Mouse (Mus musculus): ENCODE results near the gene Nacad.

The Nacad gene

DNA sequence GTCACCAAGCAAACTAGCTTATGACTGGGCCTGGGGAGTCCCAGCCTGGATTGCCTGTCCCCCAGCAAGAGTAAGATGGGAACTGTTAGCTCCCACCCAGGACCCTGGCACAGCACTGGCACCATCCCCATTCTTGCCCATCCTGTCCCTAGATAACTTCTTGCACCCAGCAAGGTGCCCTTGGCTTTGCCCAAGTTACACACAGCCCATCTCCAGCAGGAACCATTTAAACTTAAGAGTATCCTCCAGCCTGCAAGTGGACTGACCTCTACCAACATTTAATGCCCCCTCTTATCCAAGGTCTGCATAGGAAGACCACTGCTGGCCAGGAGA is 1.3 kb downstream of the Nacad start:
- intact Hi-C loops (cut with DNase I), result no loop called here

GRCm38 (mm10) chr11:6603887-6604603 is 1.8 kb downstream of the Nacad start:
- intact Hi-C loops (cut with DNase I), result no loop called here

DNA sequence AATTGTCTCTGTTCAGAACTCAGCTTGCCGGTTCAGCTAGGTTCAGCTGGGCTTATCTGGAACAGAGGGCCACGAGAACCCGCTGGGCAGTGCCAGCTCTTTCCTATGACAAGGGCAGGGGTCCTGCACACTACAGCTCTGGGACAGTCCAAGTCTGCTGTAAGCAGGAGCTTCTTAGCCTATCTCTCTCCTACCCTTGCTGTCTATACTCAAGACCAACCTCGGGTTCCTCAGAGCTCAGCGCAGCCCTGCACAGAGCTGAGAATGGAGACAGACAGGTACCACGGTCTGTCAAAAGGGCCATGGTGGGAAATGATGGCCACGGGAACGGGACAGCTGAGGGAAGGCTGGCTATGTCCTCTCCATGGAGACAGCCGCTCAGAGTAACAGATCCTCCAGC is 2.6 kb downstream of the Nacad start:
- intact Hi-C loops (cut with DNase I), result no loop called here

GRCm38 (mm10) chr11:6602662-6603061 is 3.2 kb downstream of the Nacad start:
- intact Hi-C loops (cut with DNase I), result no loop called here

GRCm38 (mm10) chr11:6601649-6602480 is 4.0 kb downstream of the Nacad start:
- intact Hi-C loops (cut with DNase I), result no loop called here

- intact Hi-C loops (cut with DNase I), result no loop called here
Measured at GRCm38 (mm10) chr11:6600284-6600944, 5.4 kb downstream of the Nacad start.

GRCm38 (mm10) chr11:6599831-6600230 is 6.0 kb downstream of the Nacad start:
- intact Hi-C loops (cut with DNase I), result no loop called here

GRCm38 (mm10) chr11:6599011-6599681 is 6.7 kb downstream of the Nacad start:
- intact Hi-C loops (cut with DNase I), result no loop called here

DNA sequence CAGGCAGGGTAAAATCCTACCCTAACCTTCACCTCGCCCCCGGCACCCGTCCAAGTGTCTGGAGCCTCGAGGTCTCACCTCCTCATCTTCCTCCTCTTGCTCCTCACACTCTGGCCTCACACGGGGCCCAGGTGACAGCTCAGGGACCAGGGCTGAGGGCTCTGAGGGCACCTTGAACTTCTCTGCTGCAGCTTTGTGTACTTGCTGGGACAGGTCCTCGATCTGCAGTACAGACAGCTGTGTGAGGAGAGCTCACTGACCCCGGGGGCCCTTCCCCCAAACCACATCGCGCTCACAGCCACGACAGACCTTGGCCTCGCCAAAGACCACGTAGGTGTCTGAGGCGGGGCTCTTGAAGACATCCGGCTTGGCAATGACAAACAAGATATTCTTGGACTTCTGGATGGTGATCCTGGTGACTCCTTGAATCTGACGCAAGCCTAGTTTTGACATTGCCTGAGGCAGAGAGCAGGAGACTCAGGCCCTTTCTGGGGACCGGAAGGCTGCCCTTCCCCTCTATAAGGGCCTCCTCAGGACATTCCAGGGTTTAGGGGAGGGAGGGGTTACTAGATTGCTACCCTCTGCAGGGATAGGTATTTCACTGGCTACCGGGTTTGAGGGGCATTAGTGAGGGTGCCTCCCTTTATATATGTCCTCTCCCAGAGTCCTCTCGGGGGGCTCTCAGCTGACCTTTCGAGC is 7.5 kb downstream of the Nacad start:
- intact Hi-C loops (cut with DNase I), result no loop called here

GRCm38 (mm10) chr11:6597523-6597922 is 8.3 kb downstream of the Nacad start:
- intact Hi-C loops (cut with DNase I), result no loop called here

- intact Hi-C loops (cut with DNase I), result no loop called here
Measured at GRCm38 (mm10) chr11:6596616-6597015, 9.2 kb downstream of the Nacad start.

DNA sequence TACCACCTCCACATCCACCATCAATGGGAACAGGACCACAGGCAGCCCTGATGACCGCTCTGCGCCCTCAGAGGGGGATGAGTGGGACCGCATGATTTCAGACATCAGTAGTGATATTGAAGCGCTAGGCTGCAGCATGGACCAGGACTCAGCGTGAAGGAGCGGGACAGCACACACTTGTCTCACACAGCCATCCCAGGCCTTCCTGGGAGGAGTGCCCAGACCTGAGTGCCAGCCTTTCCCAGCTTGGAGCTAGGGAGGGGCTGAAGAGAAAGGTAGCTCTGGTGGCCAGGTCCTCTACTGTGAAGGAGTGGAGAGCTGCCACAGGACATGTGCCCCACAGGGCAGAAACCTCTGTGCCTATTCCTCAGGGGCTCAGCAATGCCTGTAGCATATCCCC is 9.6 kb downstream of the Nacad start:
- intact Hi-C loops (cut with DNase I), result no loop called here

DNA sequence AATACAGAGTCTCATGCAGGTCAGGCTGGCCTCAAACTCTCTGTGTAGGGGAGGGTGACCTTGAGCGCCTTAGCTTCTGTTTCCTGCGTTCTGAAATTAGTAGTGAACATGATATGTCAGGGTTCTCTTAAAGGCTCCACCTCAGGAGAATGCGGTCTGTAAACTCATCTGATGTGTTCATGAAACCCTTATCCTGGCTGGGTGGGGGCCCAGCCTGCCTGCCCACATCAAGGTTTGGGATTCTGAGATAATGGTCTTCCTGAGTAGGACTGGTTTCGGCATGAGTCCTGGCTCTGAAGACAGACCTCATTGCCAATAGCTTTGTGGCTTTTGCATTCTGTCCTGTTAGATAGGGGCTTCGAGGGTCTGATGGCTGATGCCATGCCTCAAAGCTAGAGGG is 10.5 kb downstream of the Nacad start:
- intact Hi-C loops (cut with DNase I), result no loop called here

GRCm38 (mm10) chr11:6594845-6595244 is 11.0 kb downstream of the Nacad start:
- intact Hi-C loops (cut with DNase I), result no loop called here

- intact Hi-C loops (cut with DNase I), result no loop called here
Measured at GRCm38 (mm10) chr11:6593406-6593805, 12.4 kb downstream of the Nacad start.

DNA sequence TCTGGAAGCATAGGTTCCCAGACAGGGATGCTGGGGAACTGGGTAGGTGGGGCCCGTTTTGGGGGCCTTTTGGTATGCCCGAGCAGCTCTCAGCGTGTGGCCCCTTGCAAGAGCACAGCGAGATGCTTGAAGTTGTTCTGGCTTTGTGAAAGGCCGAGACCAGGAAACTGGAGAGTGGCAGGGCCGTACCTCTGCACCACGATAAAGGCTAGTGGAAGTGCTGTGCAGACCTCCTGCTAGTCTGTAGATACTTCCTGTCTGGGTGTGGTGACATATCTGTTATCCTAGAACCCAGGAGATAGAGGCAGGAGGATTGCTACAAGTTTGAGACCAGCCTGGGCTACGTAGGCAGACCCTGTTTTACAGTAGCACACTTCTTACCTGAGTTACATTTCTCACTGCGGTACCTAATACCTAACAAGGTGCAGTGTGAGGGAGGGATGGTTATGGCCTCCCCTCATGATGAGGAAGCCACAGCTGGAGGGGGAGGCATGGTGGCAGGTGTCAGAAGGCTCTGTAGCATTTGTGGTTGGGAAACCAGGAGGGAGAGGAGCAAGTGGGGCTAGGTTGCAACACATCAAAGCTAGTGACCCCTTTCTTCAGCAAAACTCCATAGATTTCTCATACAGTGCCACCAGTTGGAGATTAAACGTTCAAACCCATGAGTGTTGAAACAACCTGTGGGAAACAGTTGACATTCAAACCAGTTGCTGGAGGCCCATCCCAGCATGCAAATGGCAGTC is 14.7 kb downstream of the Nacad start:
- intact Hi-C loops (cut with DNase I), result no loop called here

DNA sequence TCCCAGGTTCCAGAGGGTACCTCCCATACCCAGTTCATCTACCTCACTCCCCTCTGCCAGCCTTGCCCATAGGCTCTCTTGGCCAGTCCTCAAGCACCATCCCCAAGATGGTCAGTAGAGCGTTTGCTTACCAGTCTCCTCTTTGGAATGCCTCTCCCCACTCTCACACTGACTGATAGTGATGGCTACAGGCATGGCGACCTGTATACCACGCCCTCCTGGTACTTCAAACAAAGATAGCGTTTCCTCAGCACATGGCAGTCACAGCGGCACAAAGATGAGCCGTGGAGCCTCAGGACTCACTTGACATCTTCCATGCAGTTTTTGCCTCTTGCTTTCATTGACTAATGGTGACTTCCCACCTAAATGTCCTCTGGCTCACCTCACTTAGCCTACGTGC is 16.0 kb downstream of the Nacad start:
- intact Hi-C loops (cut with DNase I), result no loop called here

DNA sequence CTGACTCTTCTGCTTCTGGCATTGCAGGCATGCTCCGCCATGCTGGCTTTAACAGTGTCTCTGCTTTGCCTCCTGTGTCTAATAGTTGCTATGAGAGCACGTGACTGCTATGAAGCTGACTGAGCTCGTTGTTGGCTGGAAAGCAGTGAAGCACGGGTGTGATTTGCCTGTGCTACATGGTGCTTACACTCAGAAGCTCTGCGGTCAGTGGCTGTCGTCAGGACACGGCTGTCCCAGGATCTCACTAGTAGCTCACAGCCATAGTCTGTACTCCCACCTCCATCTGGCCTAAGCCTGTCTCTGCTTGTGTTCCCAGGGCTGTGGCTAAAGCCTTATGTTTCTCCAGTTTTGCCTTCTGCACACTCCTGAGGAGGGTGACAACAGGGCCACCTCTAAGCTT is 17.6 kb downstream of the Nacad start:
- intact Hi-C loops (cut with DNase I), result no loop called here

- intact Hi-C loops (cut with DNase I), result no loop called here
Measured at GRCm38 (mm10) chr11:6587249-6587940, 18.5 kb downstream of the Nacad start.

GRCm38 (mm10) chr11:6586660-6587059 is 19.2 kb downstream of the Nacad start:
- intact Hi-C loops (cut with DNase I), result no loop called here

All from adrenal gland (tissue).